Mouse (Mus musculus) spleen, adult 2 months (tissue): ENCODE results near the gene Pvalb. TPM values are rescaled to one million over a fixed set of nuclear protein-coding genes. Genes with fewer than 3 reads are reported as not detected.

ENCODE experiments used
- DNase-seq, 2 experiments: peaks; one replicate each; pipeline versions ENCODE4 v3.0.0 to v3.0.0-alpha.2; 2012 to 2021; ENCODE audit warnings: low spot score in 2 of 2, low read depth in 1 of 2
- H3K27ac ChIP-seq: fragments of 200-500 bp; 2 replicates; pipeline ENCODE4 v1.5.1; 2012; ENCODE audit warnings: low read length, inconsistent platforms; ENCODE audit not compliant: insufficient read depth
- H3K27me3 ChIP-seq: fragments of 200-500 bp; 2 replicates; pipeline ENCODE4 v1.6.1; 2012; ENCODE audit warnings: mild to moderate bottlenecking, moderate library complexity, low read length, inconsistent platforms; ENCODE audit not compliant: control insufficient read depth, insufficient read depth
- H3K36me3 ChIP-seq: fragments of 200-500 bp; 2 replicates; pipeline ENCODE4 v1.6.1; 2012; ENCODE audit warnings: mild to moderate bottlenecking, low read length, inconsistent platforms; ENCODE audit not compliant: control insufficient read depth, insufficient read depth
- H3K4me1 ChIP-seq: fragments of 200-500 bp; 2 replicates; pipeline ENCODE4 v1.6.1; 2011; ENCODE audit warnings: inconsistent platforms; ENCODE audit not compliant: control insufficient read depth, insufficient read depth, insufficient read length
- H3K4me3 ChIP-seq: fragments of 200-500 bp; 2 replicates; pipeline ENCODE4 v1.5.1; 2011; ENCODE audit warnings: mild to moderate bottlenecking, inconsistent platforms; ENCODE audit not compliant: insufficient read depth, insufficient read length; ENCODE audit errors: extremely low read depth
- CTCF ChIP-seq: fragments of 200-500 bp; IDR thresholded peaks from 2 replicates; pipeline ENCODE4 v1.5.1; 2011; ENCODE audit warnings: mild to moderate bottlenecking, inconsistent platforms; ENCODE audit not compliant: insufficient read depth, insufficient read length, insufficient replicate concordance; ENCODE audit errors: extremely low read depth
- POLR2A ChIP-seq: fragments of 200-500 bp; IDR thresholded peaks from 2 replicates; pipeline ENCODE4 v1.6.1; 2011; ENCODE audit warnings: low read depth, low read length, inconsistent platforms
- WGBS: fragments of 180-500 bp; shearing (Covaris S2); methylation state at CpG from one replicate; pipeline ENCODE4 v1.1.7; 2018; 5-methylcytosine and 5-hydroxymethylcytosine counted together
- polyA plus RNA-seq: library from polyadenylated mRNA; depleted of rRNA; stranded (reverse); fragments of >200 nt; gene quantifications from 2 replicates; pipeline ENCODE4 v1.2.3, GENCODE M21; 2012

The Pvalb gene
- polyA plus RNA-seq, 1 experiment, result not detected

GRCm38 (mm10) chr15:78243774-78244173 lies 37.6 kb upstream of the Pvalb start:
- DNase-seq, result no peak
- 44% methylated on average over 6 of the region's 6 CpGs for WGBS
- Histone ChIP-seq H3K4me1 (peaks cover 44% of the 10 kb centered on the region; the same call in 1 of the 2 replicates), H3K27ac (peak overlapping the region; percentile 90), H3K4me3 (no peak overlapping the region), H3K36me3 (no peaks in the 10 kb centered on the region), H3K27me3 (no peaks in the 10 kb centered on the region)
- TF ChIP-seq CTCF (no peak), POLR2A (no peak)

DNA sequence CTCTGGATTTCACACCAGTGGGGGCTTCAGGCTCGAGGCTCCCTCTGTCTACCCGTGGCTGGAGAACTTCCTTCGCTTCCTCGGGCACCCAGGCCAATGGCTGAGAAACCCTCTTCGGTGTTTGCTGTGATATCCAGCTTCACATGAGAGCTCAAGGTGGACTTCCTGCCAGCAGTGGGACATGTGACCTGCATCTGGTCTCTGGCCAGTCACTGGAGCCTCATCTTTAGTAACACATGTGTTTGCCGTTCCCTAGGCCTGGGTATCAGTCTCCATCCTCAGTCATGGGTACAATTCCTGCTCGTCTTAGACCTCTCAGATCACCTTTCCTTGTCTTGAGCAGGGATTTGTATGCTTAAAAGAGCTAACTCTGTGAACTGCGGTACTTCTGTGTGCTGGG lies 36.9 kb upstream of the Pvalb start:
- Histone ChIP-seq H3K27me3 (no peaks in the 10 kb centered on the region), H3K4me3 (no peak overlapping the region), H3K36me3 (no peaks in the 10 kb centered on the region), H3K4me1 (peaks cover 36% of the 10 kb centered on the region; the same call in 1 of the 2 replicates), H3K27ac (peak overlapping the region; percentile 90)
- 71% methylated on average over 8 of the region's 8 CpGs for WGBS
- TF ChIP-seq CTCF (no peak), POLR2A (no peak)
- DNase-seq, result no peak

DNA sequence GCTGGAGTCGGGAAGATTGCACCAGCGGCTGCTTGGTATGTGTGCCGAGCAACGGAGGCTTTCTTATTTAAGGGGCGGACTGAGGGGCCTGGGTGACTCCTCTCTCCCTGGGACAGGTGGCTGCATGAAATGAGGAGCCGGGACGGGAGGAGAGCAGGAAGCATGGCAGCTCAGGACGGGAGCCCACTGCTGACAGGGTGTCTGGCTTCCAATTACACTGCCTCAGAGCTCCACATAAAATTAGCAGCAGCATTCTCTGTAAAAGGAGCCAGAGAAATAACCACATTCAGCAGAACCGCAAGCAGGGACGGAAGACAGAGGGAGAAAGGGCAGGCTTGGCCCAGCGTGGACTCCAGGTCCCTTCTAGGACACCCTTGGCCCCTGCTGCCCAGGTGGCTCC lies 35.1 kb upstream of the Pvalb start:
- Histone ChIP-seq H3K27me3 (no peaks in the 10 kb centered on the region), H3K36me3 (no peaks in the 10 kb centered on the region), H3K27ac (no peak overlapping the region), H3K4me1 (peaks cover 21% of the 10 kb centered on the region; the same call in 1 of the 2 replicates), H3K4me3 (no peak overlapping the region)
- no peak for DNase-seq
- 85% methylated on average over 11 of the region's 11 CpGs for WGBS
- TF ChIP-seq POLR2A (no peak), CTCF (no peak)

DNA sequence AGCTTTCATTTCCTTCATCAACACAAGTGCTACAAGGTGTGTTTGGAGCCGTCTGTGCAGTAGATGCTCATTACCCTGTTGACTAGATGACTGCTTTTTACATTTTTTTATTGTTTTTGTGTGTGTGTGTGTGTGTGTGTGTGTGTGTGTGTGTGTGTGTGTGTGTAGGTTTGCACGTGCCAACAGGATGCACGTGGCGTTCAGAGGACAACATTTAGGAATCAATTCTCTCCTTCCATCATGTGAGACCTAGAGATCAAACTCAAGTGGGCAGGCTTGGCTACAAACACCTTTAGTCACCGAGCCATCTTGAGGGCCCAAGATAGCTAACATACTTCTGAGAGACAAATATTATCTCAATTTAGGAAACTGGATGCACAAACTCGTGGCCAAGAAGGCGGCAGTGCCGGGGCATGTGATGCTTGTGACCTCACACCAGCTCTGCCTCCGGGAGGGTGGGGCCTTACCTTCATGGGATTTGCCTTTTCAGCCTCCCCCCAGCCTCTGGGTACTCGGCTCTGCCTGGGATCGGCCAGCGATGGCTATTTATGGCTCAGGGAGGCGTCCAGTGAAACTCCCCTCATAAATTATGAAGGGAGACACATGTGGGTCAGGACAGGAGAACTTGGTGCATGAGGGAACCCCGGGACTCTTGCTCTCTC lies 33.9 kb upstream of the Pvalb start:
- H3K4me1 ChIP-seq, result peaks cover 18% of the 10 kb centered on the region; the same call in 1 of the 2 replicates
- 70% methylated on average over 14 of the region's 14 CpGs for WGBS
- no peak for DNase-seq
- H3K36me3 ChIP-seq, result no peaks in the 10 kb centered on the region
- no peaks in the 10 kb centered on the region for H3K27me3 ChIP-seq
- H3K27ac ChIP-seq, result no peak overlapping the region
- no peak overlapping the region for H3K4me3 ChIP-seq
- TF ChIP-seq CTCF (no peak), POLR2A (no peak)

GRCm38 (mm10) chr15:78239453-78239852 lies 33.3 kb upstream of the Pvalb start:
- no peak overlapping the region for H3K27ac ChIP-seq
- 15% methylated on average over 10 of the region's 10 CpGs for WGBS
- H3K27me3 ChIP-seq, result no peaks in the 10 kb centered on the region
- H3K4me3 ChIP-seq, result no peak overlapping the region
- no peaks in the 10 kb centered on the region for H3K36me3 ChIP-seq
- TF ChIP-seq POLR2A (no peak), CTCF (peak; percentile 91; the same call in 1 of the 2 replicates)
- peak; percentile 63 to 76 for DNase-seq
- peaks cover 18% of the 10 kb centered on the region; the same call in 1 of the 2 replicates for H3K4me1 ChIP-seq

DNA sequence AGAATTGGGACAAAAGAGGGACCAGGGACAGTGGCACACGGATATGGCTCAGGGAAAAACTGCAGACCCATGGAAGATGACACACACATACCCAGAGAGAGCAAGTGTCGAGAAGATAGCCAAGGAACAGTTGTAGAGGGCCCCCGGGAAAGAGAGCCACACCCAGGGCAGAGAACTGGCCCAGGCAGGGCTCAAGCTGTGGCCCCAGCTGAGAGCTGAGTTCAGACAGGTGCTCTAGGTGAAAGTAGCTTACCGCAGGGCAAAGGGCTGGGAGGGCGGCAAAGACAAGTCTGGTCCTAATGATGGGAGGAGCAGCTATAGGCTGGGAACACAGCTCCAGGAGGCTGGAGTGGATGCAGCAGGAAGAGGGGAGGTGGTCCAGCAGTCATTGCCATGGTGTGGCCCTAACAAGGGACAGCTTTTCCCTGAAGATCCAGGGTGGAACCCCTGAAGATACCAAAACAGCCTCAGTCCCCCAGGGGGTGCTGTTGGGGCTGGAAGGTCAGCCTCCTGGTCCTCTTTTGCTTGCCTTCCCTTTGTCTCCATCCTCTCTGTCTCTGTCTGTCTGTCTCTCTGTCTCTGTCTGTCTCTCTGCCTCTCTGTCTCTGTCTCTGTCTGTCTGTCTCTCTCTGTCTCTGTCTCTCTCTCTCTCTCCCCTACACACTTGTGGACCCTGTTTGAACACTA lies 28.8 kb upstream of the Pvalb start:
- WGBS, result 85% methylated on average over 5 of the region's 5 CpGs
- Histone ChIP-seq H3K4me3 (no peak overlapping the region), H3K36me3 (no peaks in the 10 kb centered on the region), H3K27ac (no peak overlapping the region), H3K27me3 (no peaks in the 10 kb centered on the region), H3K4me1 (no peaks in the 10 kb centered on the region)
- TF ChIP-seq CTCF (peak; percentile 22; the same call in 1 of the 2 replicates), POLR2A (no peak)
- no peak for DNase-seq
